Mouse (Mus musculus) liver, embryonic 12.5 days (tissue): ENCODE data around the gene Tomm40. TPM values are rescaled to one million over a fixed set of nuclear protein-coding genes. Genes with fewer than 3 reads are reported as not detected.

ENCODE experiments used
- ATAC-seq: fragments of 200-750 bp; cut with Nextera tagmentation; 2 replicates; pipeline ENCODE4 v1.8.0; 2017; ENCODE audit warnings: moderate number of reproducible peaks, mild to moderate bottlenecking, moderate library complexity
- H3K27ac ChIP-seq: fragments of 300-500 bp; sonication (generic); 2 replicates; pipeline ENCODE4 v1.5.1; 2016; ENCODE audit warnings: mild to moderate bottlenecking
- H3K27me3 ChIP-seq: fragments of 300-500 bp; sonication (generic); replicated peaks from 2 replicates; pipeline ENCODE4 v1.6.1; 2016; ENCODE audit warnings: mild to moderate bottlenecking, moderate library complexity
- H3K36me3 ChIP-seq: fragments of 300-500 bp; sonication (generic); 2 replicates; pipeline ENCODE4 v1.6.1; 2016; ENCODE audit warnings: mild to moderate bottlenecking, moderate library complexity
- H3K4me1 ChIP-seq: fragments of 300-500 bp; sonication (generic); 2 replicates; pipeline ENCODE4 v1.6.1; 2016
- H3K4me2 ChIP-seq: fragments of 300-500 bp; sonication (generic); 2 replicates; pipeline ENCODE4 v1.6.1; 2016; ENCODE audit warnings: mild to moderate bottlenecking, moderate library complexity
- H3K4me3 ChIP-seq: fragments of 300-500 bp; sonication (generic); 2 replicates; pipeline ENCODE4 v1.5.1; 2016; ENCODE audit warnings: mild to moderate bottlenecking, moderate library complexity
- H3K9ac ChIP-seq: fragments of 300-500 bp; sonication (generic); 2 replicates; pipeline ENCODE4 v1.6.1; 2016; ENCODE audit warnings: mild to moderate bottlenecking, moderate library complexity
- H3K9me3 ChIP-seq: fragments of 300-500 bp; sonication (generic); replicated peaks from 2 replicates; pipeline ENCODE4 v1.6.1; 2016; ENCODE audit warnings: mild to moderate bottlenecking, moderate library complexity
- WGBS: fragments of 180-500 bp; shearing (Covaris S2); methylation state at CpG from one replicate; pipeline ENCODE4 v1.1.7; 2016; ENCODE audit not compliant: insufficient replicate concordance; 5-methylcytosine and 5-hydroxymethylcytosine counted together
- polyA plus RNA-seq: library from polyadenylated mRNA; unstranded; fragments of >200 nt; fragmentation: Nextera tagmentation; extraction: Ambion mirVana; gene quantifications from 2 replicates; pipeline ENCODE4 v1.2.1, GENCODE M21; 2016

Gene Tomm40
- polyA plus RNA-seq, 1 experiment from 2014 or later = 207 TPM

DNA sequence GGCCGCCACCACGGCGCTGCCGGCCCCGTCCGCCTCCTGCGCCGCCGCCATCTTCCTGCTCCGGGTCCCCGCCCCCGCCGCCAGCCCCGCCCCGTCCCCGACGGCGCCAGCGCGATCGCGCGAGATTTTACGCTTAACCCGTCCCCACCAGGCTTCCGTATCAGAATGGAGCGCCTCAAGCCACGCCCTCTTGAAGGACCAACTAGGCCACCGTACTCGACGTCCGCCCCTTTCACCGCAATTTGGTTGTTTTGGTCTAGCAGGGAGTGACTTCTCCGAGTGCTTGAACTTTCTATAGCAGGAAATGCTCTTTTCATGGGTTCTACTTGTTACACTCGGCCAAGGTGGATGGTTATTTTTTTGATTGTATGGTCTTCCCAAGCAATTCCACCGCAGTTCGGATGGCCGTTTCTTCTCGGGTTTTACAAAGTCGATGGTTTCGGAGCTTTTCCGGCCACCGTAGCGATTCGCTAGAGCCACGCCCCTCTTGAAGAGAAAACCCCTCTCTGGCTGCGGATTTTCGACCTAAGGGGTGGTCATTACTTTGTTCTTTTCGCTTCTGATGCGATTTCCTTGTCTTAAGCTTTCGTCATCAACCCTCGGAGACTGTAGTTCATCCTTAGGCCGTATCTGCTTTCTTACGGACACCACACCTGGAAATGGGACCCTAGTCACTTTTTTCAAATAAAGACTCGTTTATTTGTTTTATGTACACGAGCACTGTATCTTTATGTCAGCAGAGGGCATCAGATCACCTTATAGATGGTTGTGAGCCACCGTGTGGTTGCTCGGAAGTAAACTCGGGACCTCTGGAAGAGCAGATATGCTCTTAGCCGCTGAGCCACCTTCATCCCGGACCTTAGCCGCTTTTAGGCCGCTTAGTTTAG, 50.0 kb downstream of the Tomm40 start, which contains the start of gene Clptm1:
Gene Clptm1, minus strand, starts transcription at position 79 of the 887 bp plus-strand sequence.
- peak within 1 kb of the TSS; percentile 95 for H3K27ac ChIP-seq
- H3K4me1 ChIP-seq = peaks cover 51% of the 10 kb centered on the region
- H3K4me3 ChIP-seq = peak within 1 kb of the TSS; percentile 99
- no peaks in the 10 kb centered on the region for H3K9me3 ChIP-seq
- ATAC-seq = peak; percentile 83
- H3K36me3 ChIP-seq = peaks cover 29% of the 10 kb centered on the region
- WGBS = under 1% methylated on average over 63 of the region's 63 CpGs
- no peaks in the 10 kb centered on the region; the same call in 1 of the 2 replicates for H3K27me3 ChIP-seq
- peak within 1 kb of the TSS; percentile 85 for H3K4me2 ChIP-seq
- H3K9ac ChIP-seq = peak within 1 kb of the TSS; percentile 97

DNA sequence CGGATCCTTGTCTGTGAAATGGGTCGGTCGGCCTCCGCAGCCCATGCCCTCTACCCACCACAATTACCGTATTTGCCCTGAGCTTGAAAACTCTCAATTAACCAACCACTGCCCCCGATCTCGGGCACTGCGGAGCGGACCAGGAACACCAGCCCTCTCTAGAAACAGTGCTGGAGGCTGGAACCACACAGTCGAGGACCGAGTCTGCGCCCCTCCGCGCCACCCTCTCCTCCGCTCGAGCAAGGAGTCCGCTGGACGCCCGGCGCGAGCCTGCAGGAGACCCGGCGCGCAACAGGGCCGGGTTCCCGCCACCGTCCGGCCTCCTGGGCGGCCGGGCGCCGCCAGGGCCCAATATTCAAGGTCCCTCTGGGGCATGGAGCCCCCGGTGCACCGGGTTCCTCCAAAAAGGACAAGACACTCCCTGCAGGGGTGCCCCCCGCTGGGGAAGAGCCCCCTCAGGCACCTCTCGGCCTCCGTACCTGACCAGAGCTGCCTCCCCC, 50.7 kb downstream of the Tomm40 start:
- Histone ChIP-seq H3K27me3 (no peaks in the 10 kb centered on the region; the same call in 1 of the 2 replicates), H3K9me3 (no peaks in the 10 kb centered on the region), H3K36me3 (peaks cover 36% of the 10 kb centered on the region), H3K27ac (peak overlapping the region; percentile 95), H3K4me1 (peaks cover 46% of the 10 kb centered on the region), H3K9ac (peak overlapping the region; percentile 97), H3K4me3 (peak overlapping the region; percentile 99), H3K4me2 (peak overlapping the region; percentile 85)
- ATAC-seq = peak; percentile 59
- under 1% methylated on average over 35 of the region's 37 CpGs for WGBS

DNA sequence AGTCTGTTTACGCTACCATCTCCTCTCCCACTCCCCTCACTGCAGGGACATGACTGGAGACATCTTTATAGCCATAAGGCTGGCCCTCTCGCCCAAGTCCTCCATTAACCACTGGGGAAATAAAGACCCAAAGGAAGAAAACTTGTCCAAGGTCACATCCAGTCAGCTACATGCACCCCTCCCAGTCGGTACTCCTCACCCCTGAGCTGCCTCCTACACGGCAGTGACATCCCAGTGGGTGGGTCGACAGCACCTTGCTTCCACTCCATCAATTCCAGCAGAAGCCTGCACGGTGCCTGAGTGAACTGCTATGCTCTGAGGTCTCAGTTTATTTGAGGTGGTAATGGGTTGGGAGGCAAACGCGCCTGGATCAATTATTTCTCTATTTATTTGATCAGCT, 51.3 kb downstream of the Tomm40 start:
- no peaks in the 10 kb centered on the region for H3K9me3 ChIP-seq
- no peak for ATAC-seq
- 10% methylated on average over 8 of the region's 8 CpGs for WGBS
- peaks cover 41% of the 10 kb centered on the region for H3K4me1 ChIP-seq
- H3K4me3 ChIP-seq = peak overlapping the region; percentile 99
- H3K27me3 ChIP-seq = no peaks in the 10 kb centered on the region; the same call in 1 of the 2 replicates
- peak overlapping the region; percentile 85 for H3K4me2 ChIP-seq
- peak overlapping the region; percentile 95 for H3K27ac ChIP-seq
- H3K36me3 ChIP-seq = peaks cover 42% of the 10 kb centered on the region
- H3K9ac ChIP-seq = peak overlapping the region; percentile 97

DNA sequence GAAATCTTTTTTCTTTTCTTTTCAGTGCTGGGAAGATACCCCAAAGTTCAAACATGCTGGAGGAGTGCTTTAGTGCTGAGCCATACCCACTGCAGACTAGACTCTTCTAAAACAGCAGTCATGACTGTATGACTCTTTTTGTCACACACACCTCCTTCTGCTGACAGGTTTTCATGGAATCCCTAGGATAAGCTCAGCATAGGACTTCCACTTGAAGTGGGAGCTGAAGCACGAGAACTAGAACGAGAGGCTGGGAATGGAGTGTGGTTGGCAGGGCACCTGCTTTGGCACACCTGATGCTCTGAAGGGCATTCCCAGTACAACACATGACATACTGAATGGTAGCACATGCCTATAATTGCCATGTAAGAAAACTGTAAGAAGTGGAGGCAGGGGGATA, 62.6 kb downstream of the Tomm40 start:
- H3K27me3 ChIP-seq = no peaks in the 10 kb centered on the region
- H3K36me3 ChIP-seq = peaks cover 93% of the 10 kb centered on the region
- H3K4me2 ChIP-seq = no peak overlapping the region
- peaks cover 22% of the 10 kb centered on the region for H3K4me1 ChIP-seq
- H3K9ac ChIP-seq = no peak overlapping the region
- H3K4me3 ChIP-seq = no peak overlapping the region
- H3K27ac ChIP-seq = no peak overlapping the region
- no peaks in the 10 kb centered on the region for H3K9me3 ChIP-seq
- WGBS = 85% methylated on average over 2 of the region's 2 CpGs
- ATAC-seq = no peak

Other genes with a start within 250 kb of the Tomm40 start
- 2.1 TPM in 2 replicates for gene Bloc1s3, start 207.1 kb downstream of the Tomm40 start, polyA plus RNA-seq
- 68.4 and 68.6 TPM in 2 replicates for gene Trappc6a, start 207.0 kb downstream of the Tomm40 start, polyA plus RNA-seq
- gene Nkpd1, start 197.6 kb downstream of the Tomm40 start, polyA plus RNA-seq = not detected in 2 replicates
- gene Ppp1r37, start 152.4 kb downstream of the Tomm40 start, polyA plus RNA-seq = 19.1 and 20.2 TPM in 2 replicates
- gene Zfp296, start 138.2 kb downstream of the Tomm40 start, polyA plus RNA-seq = 1.5 TPM in 2 replicates
- gene Gemin7, start 137.8 kb downstream of the Tomm40 start, polyA plus RNA-seq = 101 TPM in 2 replicates
- 23.9 and 24.2 TPM in 2 replicates for gene Clasrp, start 111.0 kb downstream of the Tomm40 start, polyA plus RNA-seq
- 1.9 and 2.6 TPM in 2 replicates for gene Relb, start 86.0 kb downstream of the Tomm40 start, polyA plus RNA-seq
- 75.1 and 75.2 TPM in 2 replicates for gene Clptm1, start 50.4 kb downstream of the Tomm40 start, polyA plus RNA-seq
- gene Apoc2, start 37.5 kb downstream of the Tomm40 start, polyA plus RNA-seq = 389 and 406 TPM in 2 replicates
- gene Gm44805, start 34.0 kb downstream of the Tomm40 start, polyA plus RNA-seq = 2.7 and 4.9 TPM in 2 replicates
- gene Apoc4, start 34.0 kb downstream of the Tomm40 start, polyA plus RNA-seq = 15.4 and 18.1 TPM in 2 replicates
- gene Apoc1, start 22.8 kb downstream of the Tomm40 start, polyA plus RNA-seq = 190 and 197 TPM in 2 replicates
- gene Apoe, start 16.2 kb downstream of the Tomm40 start, polyA plus RNA-seq = 1,254 and 1,289 TPM in 2 replicates
- gene Nectin2, start 35.0 kb upstream of the Tomm40 start, polyA plus RNA-seq = 31.9 and 34.4 TPM in 2 replicates
- 11.1 and 11.3 TPM in 2 replicates for gene Bcam, start 55.6 kb upstream of the Tomm40 start, polyA plus RNA-seq
- 0.95 and 1.0 TPM in 2 replicates for gene Cblc, start 81.4 kb upstream of the Tomm40 start, polyA plus RNA-seq
- 3.7 and 5.4 TPM in 2 replicates for gene Bcl3, start 107.3 kb upstream of the Tomm40 start, polyA plus RNA-seq
- gene Gm19345, start 136.6 kb upstream of the Tomm40 start, polyA plus RNA-seq = not detected in 2 replicates
- gene Ceacam16, start 145.9 kb upstream of the Tomm40 start, polyA plus RNA-seq = not detected in 2 replicates
- gene Ceacam19, start 172.5 kb upstream of the Tomm40 start, polyA plus RNA-seq = not detected in 2 replicates
- 3.6 and 3.9 TPM in 2 replicates for gene Pvr, start 205.7 kb upstream of the Tomm40 start, polyA plus RNA-seq
- 0.26 and 0.30 TPM in 2 replicates for gene Igsf23, start 235.3 kb upstream of the Tomm40 start, polyA plus RNA-seq
- not detected in 2 replicates for gene Ceacam20, start 250.0 kb upstream of the Tomm40 start, polyA plus RNA-seq